Mouse (Mus musculus): ENCODE data around the gene Adcy2. TPM values are rescaled to one million over a fixed set of nuclear protein-coding genes. Genes with fewer than 3 reads are reported as not detected.

Adcy2 gene
- polyA plus RNA-seq (2011; ENCODE audit: insufficient read depth, insufficient read length, low replicate concordance, missing spikeins), result 0.68 and 3.8 TPM in 2 replicates

- 3% methylated on average over 106 of the region's 106 CpGs for WGBS
- no peaks in the 10 kb centered on the region for H3K4me1 ChIP-seq (ENCODE audit: control insufficient read depth, insufficient read depth, low read length)
- no peak for TF ChIP-seq POLR2A (IDR thresholded peaks at IDR 0.05; ENCODE audit: borderline replicate concordance, control insufficient read depth, low read depth, low read length)
- TF ChIP-seq CTCF (IDR thresholded peaks at IDR 0.05; ENCODE audit: control insufficient read depth, insufficient read depth, low read length), result no peak
- no peak within 1 kb of the TSS for H3K4me3 ChIP-seq (replicated peaks; ENCODE audit: control insufficient read depth, low read depth, low read length)
- no peak within 1 kb of the TSS; the same call in 1 of the 2 replicates for H3K27ac ChIP-seq (ENCODE audit: control insufficient read depth, insufficient read depth, low read depth, low read length, poor library complexity)
Observed at GRCm38 (mm10) chr13:68998918-68999801, at the start of gene Adcy2. Gene Adcy2, minus strand, starts transcription at chr13:68999541.

GRCm38 (mm10) chr13:69036991-69037597 lies 37.8 kb upstream of the Adcy2 start:
- Histone ChIP-seq H3K4me3 (replicated peaks; ENCODE audit: control insufficient read depth, low read depth, low read length) (no peak overlapping the region), H3K4me1 (ENCODE audit: control insufficient read depth, insufficient read depth, low read length) (no peaks in the 10 kb centered on the region), H3K27ac (ENCODE audit: control insufficient read depth, insufficient read depth, low read depth, low read length, poor library complexity) (no peak overlapping the region)
- 69% methylated on average over 5 of the region's 5 CpGs for WGBS
- no peak for TF ChIP-seq POLR2A (IDR thresholded peaks at IDR 0.05; ENCODE audit: borderline replicate concordance, control insufficient read depth, low read depth, low read length)
- TF ChIP-seq CTCF (IDR thresholded peaks at IDR 0.05; ENCODE audit: control insufficient read depth, insufficient read depth, low read length), result no peak

- H3K27ac ChIP-seq (ENCODE audit: control insufficient read depth, insufficient read depth, low read depth, low read length, poor library complexity), result no peak overlapping the region
- TF ChIP-seq CTCF (IDR thresholded peaks at IDR 0.05; ENCODE audit: control insufficient read depth, insufficient read depth, low read length) (no peak), POLR2A (IDR thresholded peaks at IDR 0.05; ENCODE audit: borderline replicate concordance, control insufficient read depth, low read depth, low read length) (no peak)
- H3K4me3 ChIP-seq (replicated peaks; ENCODE audit: control insufficient read depth, low read depth, low read length), result no peak overlapping the region
- 62% methylated on average over 1 of the region's 1 CpGs for WGBS
- H3K4me1 ChIP-seq (ENCODE audit: control insufficient read depth, insufficient read depth, low read length), result no peaks in the 10 kb centered on the region
Observed at GRCm38 (mm10) chr13:69034621-69035020, 35.3 kb upstream of the Adcy2 start.

- no peak overlapping the region for H3K4me3 ChIP-seq (replicated peaks; ENCODE audit: control insufficient read depth, low read depth, low read length)
- no peak overlapping the region for H3K27ac ChIP-seq (ENCODE audit: control insufficient read depth, insufficient read depth, low read depth, low read length, poor library complexity)
- TF ChIP-seq CTCF (IDR thresholded peaks at IDR 0.05; ENCODE audit: control insufficient read depth, insufficient read depth, low read length) (no peak), POLR2A (IDR thresholded peaks at IDR 0.05; ENCODE audit: borderline replicate concordance, control insufficient read depth, low read depth, low read length) (no peak)
- no peaks in the 10 kb centered on the region for H3K4me1 ChIP-seq (ENCODE audit: control insufficient read depth, insufficient read depth, low read length)
- WGBS, result 77% methylated on average over 7 of the region's 7 CpGs
Observed at GRCm38 (mm10) chr13:69033532-69033931, 34.2 kb upstream of the Adcy2 start.

GRCm38 (mm10) chr13:69029078-69029757 lies 29.9 kb upstream of the Adcy2 start:
- WGBS, result 66% methylated on average over 4 of the region's 4 CpGs
- Histone ChIP-seq H3K4me1 (ENCODE audit: control insufficient read depth, insufficient read depth, low read length) (no peaks in the 10 kb centered on the region), H3K4me3 (replicated peaks; ENCODE audit: control insufficient read depth, low read depth, low read length) (no peak overlapping the region), H3K27ac (ENCODE audit: control insufficient read depth, insufficient read depth, low read depth, low read length, poor library complexity) (no peak overlapping the region)
- TF ChIP-seq POLR2A (IDR thresholded peaks at IDR 0.05; ENCODE audit: borderline replicate concordance, control insufficient read depth, low read depth, low read length) (no peak), CTCF (IDR thresholded peaks at IDR 0.05; ENCODE audit: control insufficient read depth, insufficient read depth, low read length) (no peak)

GRCm38 (mm10) chr13:69024964-69025363 lies 25.6 kb upstream of the Adcy2 start:
- TF ChIP-seq POLR2A (IDR thresholded peaks at IDR 0.05; ENCODE audit: borderline replicate concordance, control insufficient read depth, low read depth, low read length), result no peak
- TF ChIP-seq CTCF (IDR thresholded peaks at IDR 0.05; ENCODE audit: control insufficient read depth, insufficient read depth, low read length), result no peak
- WGBS, result 55% methylated on average over 2 of the region's 2 CpGs
- no peak overlapping the region for H3K4me3 ChIP-seq (replicated peaks; ENCODE audit: control insufficient read depth, low read depth, low read length)
- no peaks in the 10 kb centered on the region for H3K4me1 ChIP-seq (ENCODE audit: control insufficient read depth, insufficient read depth, low read length)
- no peak overlapping the region for H3K27ac ChIP-seq (ENCODE audit: control insufficient read depth, insufficient read depth, low read depth, low read length, poor library complexity)

- Histone ChIP-seq H3K27ac (ENCODE audit: control insufficient read depth, insufficient read depth, low read depth, low read length, poor library complexity) (no peak overlapping the region), H3K4me3 (replicated peaks; ENCODE audit: control insufficient read depth, low read depth, low read length) (no peak overlapping the region), H3K4me1 (ENCODE audit: control insufficient read depth, insufficient read depth, low read length) (no peaks in the 10 kb centered on the region)
- WGBS, result 82% methylated on average over 2 of the region's 2 CpGs
- TF ChIP-seq CTCF (IDR thresholded peaks at IDR 0.05; ENCODE audit: control insufficient read depth, insufficient read depth, low read length) (no peak), POLR2A (IDR thresholded peaks at IDR 0.05; ENCODE audit: borderline replicate concordance, control insufficient read depth, low read depth, low read length) (no peak)
Observed at GRCm38 (mm10) chr13:69023239-69023638, 23.9 kb upstream of the Adcy2 start.

GRCm38 (mm10) chr13:69020574-69020973 lies 21.2 kb upstream of the Adcy2 start:
- TF ChIP-seq CTCF (IDR thresholded peaks at IDR 0.05; ENCODE audit: control insufficient read depth, insufficient read depth, low read length), result no peak
- no peak for TF ChIP-seq POLR2A (IDR thresholded peaks at IDR 0.05; ENCODE audit: borderline replicate concordance, control insufficient read depth, low read depth, low read length)
- no peak overlapping the region for H3K4me3 ChIP-seq (replicated peaks; ENCODE audit: control insufficient read depth, low read depth, low read length)
- H3K27ac ChIP-seq (ENCODE audit: control insufficient read depth, insufficient read depth, low read depth, low read length, poor library complexity), result no peak overlapping the region
- no peaks in the 10 kb centered on the region for H3K4me1 ChIP-seq (ENCODE audit: control insufficient read depth, insufficient read depth, low read length)
- 65% methylated on average over 2 of the region's 2 CpGs for WGBS

Measured in bone marrow, adult 2 months (tissue).